Mouse (Mus musculus) CD8-positive naive resting alpha-beta T cell, adult 57 days (primary cell): Measurements from ENCODE around the gene Mrvi1. TPM values are rescaled to one million over a fixed set of nuclear protein-coding genes. Genes with fewer than 3 reads are reported as not detected.

Experiments used
- total RNA-seq: library from RNA; stranded (reverse); gene quantifications from one replicate; pipeline ENCODE4 v1.2.4, GENCODE M21; 2023

Mrvi1 gene
- total RNA-seq, result 2.3 TPM

DNA sequence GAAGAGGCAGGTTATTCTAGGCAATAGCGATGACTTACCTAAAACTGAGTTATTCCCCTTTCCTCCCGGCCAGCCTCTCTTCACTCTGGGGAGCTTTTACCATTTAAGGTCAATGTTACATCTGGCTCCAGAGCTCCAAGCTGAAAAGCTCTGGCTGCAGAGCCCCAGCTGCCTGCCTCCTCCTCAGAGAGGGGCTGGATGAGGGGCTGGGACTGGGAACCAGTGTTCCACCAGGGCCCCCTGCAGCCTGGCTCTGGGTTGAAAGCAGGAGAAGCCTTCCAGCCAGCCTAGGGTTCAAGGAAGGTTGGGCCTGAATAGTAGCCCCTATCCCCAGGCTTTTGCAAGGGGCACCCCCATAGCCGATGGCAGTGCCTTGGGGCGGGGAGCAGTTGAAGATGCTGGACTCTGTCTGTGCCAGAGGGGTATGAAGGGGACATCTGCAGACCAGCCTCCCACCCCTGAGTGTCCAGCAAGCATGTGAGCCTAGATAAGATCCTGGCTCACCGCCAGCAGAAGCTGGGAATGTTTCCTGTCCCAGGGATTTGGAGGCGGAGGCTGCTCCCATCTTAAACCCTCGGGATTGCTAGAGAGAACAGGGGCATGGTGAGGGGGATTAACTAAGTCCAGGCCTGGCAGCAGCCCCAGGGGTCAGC lies at the start of gene Mrvi1:
Gene Mrvi1, minus strand, starts transcription at position 409 of the 653 bp plus-strand sequence.

DNA sequence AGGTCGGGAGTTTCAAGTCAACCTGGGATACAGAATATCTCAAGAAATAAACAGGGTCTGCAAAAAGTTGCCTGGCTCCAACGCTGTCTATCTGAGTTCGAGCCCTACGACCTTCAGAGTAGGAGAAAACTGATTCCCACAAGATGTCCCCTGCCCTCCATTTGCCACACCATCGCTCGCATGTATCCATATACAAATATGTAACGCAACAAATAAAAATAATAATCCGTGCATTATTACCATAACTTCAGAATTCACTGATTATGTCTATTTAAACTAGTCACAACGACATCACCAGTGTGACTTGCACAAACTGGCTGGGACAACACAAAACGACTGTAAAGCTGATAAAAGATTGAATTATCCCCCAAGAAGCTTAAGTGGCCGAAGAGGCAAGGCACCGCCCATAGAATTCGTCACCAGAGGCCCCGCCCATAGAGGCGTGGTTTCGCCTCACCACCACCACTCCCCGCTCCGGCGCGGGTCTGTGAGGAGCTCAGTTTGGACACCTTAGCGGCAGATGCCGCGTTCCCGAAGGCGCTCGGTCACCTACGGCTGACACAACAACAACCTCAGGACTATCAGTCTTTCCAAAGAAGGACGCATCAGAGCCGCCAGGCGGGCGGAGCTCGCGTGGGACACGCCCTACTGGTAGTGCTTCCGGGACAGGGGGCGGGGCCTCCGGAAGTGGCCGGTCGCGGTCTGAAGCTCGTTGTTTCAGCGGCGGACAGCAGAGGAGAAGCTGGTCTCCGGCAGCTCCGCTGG lies 46.2 kb upstream of the Mrvi1 start, which contains the start of gene Ctr9:
Gene Ctr9, plus strand, starts transcription at position 671 of the 765 bp plus-strand sequence.

DNA sequence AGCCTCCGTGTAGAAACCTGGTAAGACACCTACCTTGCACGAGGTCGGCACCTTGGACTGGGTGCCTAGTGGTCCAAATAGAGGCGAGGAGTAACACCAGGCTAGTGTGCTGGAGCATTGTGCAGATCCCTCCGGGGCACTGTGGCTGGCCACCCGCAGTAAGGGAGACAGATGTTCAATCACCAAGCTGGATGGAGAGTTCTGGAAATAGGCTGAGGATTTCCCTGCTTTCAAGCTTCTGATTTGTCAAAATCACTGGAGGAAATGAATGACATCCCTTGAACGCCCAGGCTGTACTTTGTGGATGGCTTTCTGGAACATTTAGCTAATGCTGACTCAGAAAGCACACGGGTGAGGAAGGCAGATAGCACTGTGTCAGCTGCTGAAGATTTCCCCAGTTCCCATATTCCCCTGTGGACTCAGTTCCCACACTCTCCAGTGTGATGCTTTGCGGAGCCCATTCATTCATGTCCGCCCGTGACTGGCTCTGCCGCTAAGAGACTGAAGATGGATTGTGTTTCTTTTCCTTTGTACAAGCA lies 119.4 kb downstream of the Mrvi1 start, which contains the start of gene Lyve1:
Gene Lyve1, minus strand, starts transcription at position 489 of the 539 bp plus-strand sequence.

DNA sequence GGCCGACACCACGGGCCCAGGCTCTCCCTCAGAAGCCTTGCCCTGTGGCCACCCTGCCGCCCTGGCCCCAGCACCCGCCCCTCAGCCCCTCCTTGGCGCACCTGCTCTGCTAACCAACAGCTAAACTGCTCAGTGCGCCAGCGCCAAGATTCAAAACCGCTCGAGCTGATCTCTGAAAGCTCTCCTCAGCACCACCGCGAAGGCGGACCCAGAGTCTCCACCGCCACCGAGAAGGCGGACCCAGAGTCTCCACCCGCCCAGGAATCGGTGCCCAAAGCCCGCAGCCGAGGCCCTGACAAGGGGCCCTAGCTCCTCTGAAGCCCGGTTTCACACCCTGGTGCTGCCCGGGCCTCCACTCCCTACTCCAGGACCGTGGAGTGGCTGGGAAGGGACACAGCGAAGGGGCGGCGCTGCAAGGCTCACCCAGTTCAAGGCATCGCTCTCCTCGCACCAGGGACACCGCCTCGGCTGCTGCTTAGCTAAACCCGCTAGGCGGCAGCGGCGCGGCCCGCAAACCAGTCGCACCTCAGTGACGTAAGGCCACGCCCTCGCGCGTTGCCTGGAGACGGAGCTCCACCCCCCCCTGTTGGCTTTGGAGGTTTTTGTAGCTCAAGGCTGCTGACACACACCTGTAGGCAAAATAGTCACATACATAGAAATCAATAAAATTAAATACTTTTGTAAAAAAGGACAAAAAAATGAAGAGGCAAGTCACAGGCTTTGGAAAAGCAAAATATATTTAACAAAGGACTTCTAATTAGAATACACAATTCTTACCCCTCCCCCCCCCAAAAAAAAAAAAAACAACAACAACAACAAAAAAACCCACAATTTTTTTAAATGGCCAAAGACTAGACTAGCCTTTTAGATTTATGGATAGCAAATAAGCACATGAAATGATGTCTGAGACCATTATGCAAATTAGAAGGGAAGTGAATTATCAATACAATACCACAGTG lies 138.1 kb downstream of the Mrvi1 start, which contains the start of gene Rnf141:
Gene Rnf141, minus strand, starts transcription at position 542 of the 959 bp plus-strand sequence.

Other genes starting within 250 kb of the Mrvi1 start
- 9.2 TPM for gene Ampd3, start 214.3 kb downstream of the Mrvi1 start, total RNA-seq
- gene Rnf141, start 138.0 kb downstream of the Mrvi1 start, total RNA-seq, result 20.1 TPM
- gene Lyve1, start 119.2 kb downstream of the Mrvi1 start, total RNA-seq, result not detected
- 55.6 TPM for gene Ctr9, start 46.5 kb upstream of the Mrvi1 start, total RNA-seq
- gene Eif4g2, start 100.6 kb upstream of the Mrvi1 start, total RNA-seq, result 1,201 TPM